Comparison of ENCODE assay signal across 10 mouse cellular contexts in the genomic region with DNA sequence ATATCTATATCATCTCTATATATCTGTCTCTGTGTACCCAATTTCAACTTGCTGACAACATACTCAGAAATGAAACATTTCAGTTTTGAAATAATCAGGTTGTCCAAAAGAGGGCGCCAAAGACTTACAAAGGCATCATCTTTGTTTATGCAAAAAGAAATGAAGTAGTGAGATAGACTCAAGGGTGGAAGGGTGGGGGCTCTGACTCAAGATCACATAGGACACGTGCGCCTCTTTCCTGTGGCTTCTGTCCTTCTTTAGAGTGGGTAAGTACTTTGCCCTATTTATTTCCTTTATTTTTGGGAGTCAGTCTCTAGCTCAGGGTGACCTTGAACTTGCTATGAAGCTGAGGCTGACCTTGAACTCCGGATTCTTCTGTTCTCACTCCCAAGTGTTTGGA. TPM values are rescaled to one million over a fixed set of nuclear protein-coding genes. Genes with fewer than 3 reads are reported as not detected.
DNase-seq lines count a peak whose midpoint lies in the region; ATAC-seq lines count a peak whose summit lies in the region.
"Had no signal": no experiment of that assay in that cellular context is flagged by ENCODE, and none has a peak within 500 bp of the region (broad histone marks: within the 10 kb centered on the region; RNA-seq: fewer than 3 reads in every experiment).

No protein-coding gene starts in this region.

- H3K4me3 ChIP-seq in intestine, embryonic 14.5 days (ENCODE audit: low read depth, low read length): no peak overlapping the region
- no peak overlapping the region for H3K4me3 ChIP-seq in intestine, embryonic 15.5 days (replicated peaks)
- H3K4me3 ChIP-seq: erythroblast, embryonic 14.5 days had no signal

- H3K9me3 ChIP-seq in intestine, embryonic 14.5 days (ENCODE audit: control insufficient read depth, low read length): no peaks in the 10 kb centered on the region
- H3K9me3 ChIP-seq in intestine, embryonic 15.5 days: no peaks in the 10 kb centered on the region

- H3K27me3 ChIP-seq in intestine, embryonic 14.5 days (replicated peaks; ENCODE audit: control insufficient read depth, insufficient read depth, low read length): no peaks in the 10 kb centered on the region
- no peaks in the 10 kb centered on the region for H3K27me3 ChIP-seq in intestine, embryonic 15.5 days (replicated peaks)

- no peak for ATAC-seq in intestine, embryonic 14.5 days (replicated peaks; ENCODE audit: low FRiP score, low TSS enrichment, low read depth)
- ATAC-seq in intestine, embryonic 15.5 days: no peak
- ATAC-seq in megakaryocyte-erythroid progenitor cell, adult 5-6 weeks (replicated peaks; ENCODE audit: low FRiP score, low TSS enrichment, poor library complexity, severe bottlenecking): peak; percentile 74

- H3K36me3 ChIP-seq in intestine, embryonic 14.5 days (ENCODE audit: control insufficient read depth, insufficient read depth, low read length): no peaks in the 10 kb centered on the region
- H3K36me3 ChIP-seq in intestine, embryonic 15.5 days: no peaks in the 10 kb centered on the region

- H3K4me2 ChIP-seq in intestine, embryonic 14.5 days (ENCODE audit: low read length): no peak overlapping the region
- no peak overlapping the region for H3K4me2 ChIP-seq in intestine, embryonic 15.5 days (replicated peaks)

- no peaks in the 10 kb centered on the region for H3K4me1 ChIP-seq in intestine, embryonic 14.5 days (replicated peaks; ENCODE audit: control insufficient read depth, insufficient read depth, low read length)
- H3K4me1 ChIP-seq in intestine, embryonic 15.5 days (replicated peaks): no peaks in the 10 kb centered on the region

- no peak overlapping the region for H3K27ac ChIP-seq in intestine, embryonic 14.5 days (ENCODE audit: low read depth)
- H3K27ac ChIP-seq in intestine, embryonic 15.5 days: no peak overlapping the region

- intact Hi-C loops in heart, postnatal 36 days (cut with DNase I): loop anchor here (2.0 to 5.0 kb wide), 2 partner anchors 911 to 1571 kb away; no protein-coding TSS in a partner anchor

- no peak overlapping the region for H3K9ac ChIP-seq in intestine, embryonic 14.5 days (ENCODE audit: low read length)
- H3K9ac ChIP-seq in intestine, embryonic 15.5 days: no peak overlapping the region

- 33% methylated on average over 4 of the region's 4 CpGs for WGBS in intestine, embryonic 14.5 days
- 32% methylated on average over 4 of the region's 4 CpGs for WGBS in intestine, embryonic 15.5 days

- DNase-seq in intestine, embryonic 14.5 days (ENCODE audit: low spot score): peak; percentile 54
- DNase-seq in urinary bladder, postnatal 25 days (ENCODE audit: low spot score): peak; percentile 7
- DNase-seq in urinary bladder, postnatal 10 days (ENCODE audit: low spot score): no peak
- DNase-seq in c-Kit-positive CD71-negative TER-119-negative erythroid progenitor cells, embryonic 14.5 days (ENCODE audit: low read depth): peak; percentile 35
- peak; percentile 2 to 4 for DNase-seq in heart, postnatal 36 days
- DNase-seq in frontal cortex, postnatal 10 days (ENCODE audit: low spot score in 2 of 2): no peak

RNA-seq across cellular contexts. Expression of a gene that starts 46.5 kb away (rescaled TPM):
- polyA plus RNA-seq in intestine, embryonic 14.5 days (2014; fragmentation: Nextera tagmentation; extraction: Ambion mirVana): 0.28 and 0.91 TPM in 2 replicates
- 0.57 and 0.63 TPM in 2 replicates for polyA plus RNA-seq in intestine, embryonic 15.5 days (2015; fragmentation: Nextera tagmentation; extraction: Ambion mirVana)
- not detected for total RNA-seq in heart, postnatal 36 days (2021)
- total RNA-seq in megakaryocyte-erythroid progenitor cell, adult 5-6 weeks (2014; fragmentation: Nextera tagmentation): not detected in 2 replicates
- total RNA-seq in megakaryocyte-erythroid progenitor cell, adult 5-6 weeks (2017): not detected in 2 replicates
- polyA plus RNA-seq: liver, embryonic 16.5 days had no signal

RNA-seq across cellular contexts. Expression of a gene that starts 50.2 kb away (rescaled TPM):
- 21.3 and 22.9 TPM in 2 replicates for polyA plus RNA-seq in intestine, embryonic 14.5 days (2014; fragmentation: Nextera tagmentation; extraction: Ambion mirVana)
- polyA plus RNA-seq in intestine, embryonic 15.5 days (2015; fragmentation: Nextera tagmentation; extraction: Ambion mirVana): 18.2 and 19.0 TPM in 2 replicates
- 10 to 100 TPM; 11.1 to 12.0 TPM for total RNA-seq in heart, postnatal 36 days (2021)
- 11.3 and 12.0 TPM in 2 replicates for total RNA-seq in megakaryocyte-erythroid progenitor cell, adult 5-6 weeks (2014; fragmentation: Nextera tagmentation)
- 14.5 and 16.8 TPM in 2 replicates for total RNA-seq in megakaryocyte-erythroid progenitor cell, adult 5-6 weeks (2017)

RNA-seq across cellular contexts. Expression of a gene that starts 50.2 kb away (rescaled TPM):
- polyA plus RNA-seq in intestine, embryonic 14.5 days (2014; fragmentation: Nextera tagmentation; extraction: Ambion mirVana): 226 and 241 TPM in 2 replicates
- polyA plus RNA-seq in intestine, embryonic 15.5 days (2015; fragmentation: Nextera tagmentation; extraction: Ambion mirVana): 181 and 195 TPM in 2 replicates
- total RNA-seq in heart, postnatal 36 days (2021): 100 to 1,000 TPM in 1 of 2 experiments, 10 to 100 TPM in 1; 99.8 to 106 TPM
- total RNA-seq in megakaryocyte-erythroid progenitor cell, adult 5-6 weeks (2014; fragmentation: Nextera tagmentation): 164 and 171 TPM in 2 replicates
- 220 and 274 TPM in 2 replicates for total RNA-seq in megakaryocyte-erythroid progenitor cell, adult 5-6 weeks (2017)

Comparison
In these comparisons a context has a peak if more than half of its experiments do, and no peak if none do; other contexts are left out.
1. DNase-seq: peak in intestine, embryonic 14.5 days (single experiment), urinary bladder, postnatal 25 days (single experiment), c-Kit-positive CD71-negative TER-119-negative erythroid progenitor cells, embryonic 14.5 days (single experiment) and heart, postnatal 36 days (2 of 2); none in urinary bladder, postnatal 10 days (single experiment) and frontal cortex, postnatal 10 days (0 of 2).